Mouse (Mus musculus) bone marrow macrophage, adult 2 months (primary cell): ENCODE data around the gene Lrrc3c.

Source experiments
- CTCF ChIP-seq: IDR thresholded peaks from 2 replicates; pipeline ENCODE4 v1.5.1; 2012; ENCODE audit warnings: low read depth, mild to moderate bottlenecking, low read length, moderate library complexity
- POLR2A ChIP-seq: IDR thresholded peaks from 2 replicates; pipeline ENCODE4 v1.6.1; 2012; ENCODE audit warnings: mild to moderate bottlenecking, low read depth, low read length, borderline replicate concordance

DNA sequence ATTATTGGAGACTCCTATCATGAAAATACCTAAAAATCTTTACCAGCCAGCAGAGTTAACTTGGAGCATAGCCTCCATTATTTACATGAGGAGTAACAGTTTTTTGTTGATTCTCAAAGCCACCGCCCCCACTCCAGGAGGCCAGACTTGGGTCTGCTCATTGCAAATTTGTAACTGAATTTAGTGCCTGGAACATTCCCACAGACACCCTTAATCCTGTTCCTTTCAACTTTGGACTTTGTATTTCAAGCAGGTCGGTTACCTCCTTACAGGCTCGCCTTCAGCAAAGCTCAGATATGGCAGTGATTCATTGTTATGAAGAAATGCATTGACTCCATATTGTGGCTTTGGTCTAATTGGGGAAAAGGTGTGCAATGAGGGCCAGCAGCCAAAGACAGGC is 46.7 kb downstream of the Lrrc3c start:
- no peak for TF ChIP-seq CTCF
- no peak for TF ChIP-seq POLR2A
